Comparison of ENCODE assay signal across 10 mouse cellular contexts in the genomic region with DNA sequence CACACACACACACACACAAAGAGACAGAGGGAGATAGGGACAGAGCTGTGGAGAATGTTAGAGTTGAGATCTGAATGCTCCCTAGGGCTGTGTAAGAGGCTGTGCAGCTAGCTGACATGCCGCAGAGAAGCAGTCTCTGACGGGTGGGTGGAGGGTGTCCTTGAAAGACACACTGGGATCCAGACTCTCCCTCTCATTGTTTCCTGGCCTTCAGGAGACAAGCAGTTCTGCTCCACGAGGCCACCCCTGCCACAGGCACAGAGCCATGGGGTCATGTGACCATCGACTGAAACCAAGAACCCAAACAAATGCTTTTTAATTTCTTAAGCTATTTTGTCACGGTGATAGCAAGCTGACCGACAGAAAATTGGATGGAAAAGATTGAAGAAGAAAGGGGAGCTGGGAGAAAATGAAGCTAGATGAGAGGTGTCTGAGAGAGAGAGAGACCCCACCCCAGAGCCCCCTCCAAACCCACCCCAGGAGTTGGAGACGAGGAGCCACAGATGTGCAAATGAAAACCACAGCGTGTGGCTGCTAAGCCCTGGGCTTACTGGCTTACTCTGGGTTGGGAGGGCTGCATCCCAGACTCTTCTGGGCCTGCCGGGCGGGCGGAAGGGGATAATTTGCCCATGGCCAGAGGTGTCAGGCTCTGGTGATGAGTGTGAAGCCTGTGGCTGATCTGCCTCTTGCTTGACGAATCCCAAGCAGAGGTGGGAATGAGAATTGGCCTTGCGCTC.
A peak's percentile ranks its signal among the peaks of the same experiment; 100 is the strongest.
DNase-seq lines count a peak whose midpoint lies in the region; ATAC-seq and TF ChIP-seq lines count a peak whose summit lies in the region.
"Had no signal": no experiment of that assay in that cellular context is flagged by ENCODE, and none has a peak within 500 bp of the region (broad histone marks: within the 10 kb centered on the region; RNA-seq: fewer than 3 reads in every experiment).

No protein-coding gene starts in this region.

- no peak for TF ChIP-seq EP300 in CH12.LX (IDR thresholded peaks at IDR 0.05; ENCODE audit: low read length)

- no peak for DNase-seq in CH12.LX (ENCODE audit: extremely low read depth)
- peak; percentile 65 for DNase-seq in ES-CJ7 (ENCODE audit: low read depth, low spot score)
- DNase-seq in kidney, postnatal 10 days, result no peak
- no peak for DNase-seq in layer of hippocampus, adult 11-12 months (ENCODE audit: low spot score)
- DNase-seq: cerebellum, adult 11-12 months; heart, adult 11 months had no signal

- TF ChIP-seq CTCF in CH12.LX (conservative IDR thresholded peaks at IDR 0.05 in 1 of 2, IDR thresholded peaks at IDR 0.05 in 1 of 2; ENCODE audit: low read depth in 2 of 2, low read length in 2 of 2), result no peak

- H3K9ac ChIP-seq in CH12.LX (ENCODE audit: insufficient read depth, low read depth), result no peak overlapping the region
- H3K9ac ChIP-seq in forebrain, embryonic 12.5 days, result no peak overlapping the region
- H3K9ac ChIP-seq in midbrain, embryonic 13.5 days (replicated peaks), result no peak overlapping the region

- H3K27me3 ChIP-seq in CH12.LX (replicated peaks), result peaks cover 93% of the 10 kb centered on the region
- H3K27me3 ChIP-seq in forebrain, embryonic 12.5 days, result peaks cover 75% of the 10 kb centered on the region
- peaks cover 46% of the 10 kb centered on the region for H3K27me3 ChIP-seq in midbrain, embryonic 13.5 days

- TF ChIP-seq POLR2A in CH12.LX (IDR thresholded peaks at IDR 0.05; ENCODE audit: low read depth, low read length), result no peak

- dilution Hi-C loops in CH12.LX (cut with MboI; ENCODE audit: extremely low pct_ligation_motif_present, extremely low pct_unique_long_range_greater_than_20kb, low sequenced_read_pairs), result no loop called here

- H3K36me3 ChIP-seq in CH12.LX (replicated peaks in 1 of 2; ENCODE audit: control insufficient read depth in 1 of 2, insufficient read depth in 1 of 2, low read length in 1 of 2), result no peaks in the 10 kb centered on the region
- H3K36me3 ChIP-seq in forebrain, embryonic 12.5 days (replicated peaks), result no peaks in the 10 kb centered on the region
- H3K36me3 ChIP-seq in midbrain, embryonic 13.5 days, result no peaks in the 10 kb centered on the region

- TF ChIP-seq RAD21 in CH12.LX (IDR thresholded peaks at IDR 0.05; ENCODE audit: low read depth, low read length), result no peak

- ATAC-seq in forebrain, embryonic 12.5 days (ENCODE audit: low FRiP score), result peak; percentile 49
- ATAC-seq in midbrain, embryonic 13.5 days, result peak; percentile 77
- no peak; the same call in 1 of the 2 replicates for ATAC-seq in frontal cortex, adult (ENCODE audit: low TSS enrichment)
- ATAC-seq: intestine, embryonic 16.5 days had no signal

- no peak overlapping the region for H3K4me2 ChIP-seq in CH12.LX (ENCODE audit: insufficient read depth, low read depth, poor library complexity, severe bottlenecking)
- no peak overlapping the region for H3K4me2 ChIP-seq in forebrain, embryonic 12.5 days
- H3K4me2 ChIP-seq in midbrain, embryonic 13.5 days (replicated peaks), result peak overlapping the region; percentile 9; the same call in 1 of the 2 replicates

- in situ Hi-C loops in CH12.LX (cut with MboI; ENCODE audit: low pct_ligation_motif_present, low pct_unique_long_range_greater_than_20kb, low sequenced_read_pairs), result no loop called here

- H3K4me3 ChIP-seq in CH12.LX (replicated peaks in 1 of 3; ENCODE audit: low read depth in 2 of 3, low read length in 2 of 3, poor library complexity in 1 of 3), result no peak overlapping the region
- H3K4me3 ChIP-seq in forebrain, embryonic 12.5 days (replicated peaks), result no peak overlapping the region
- H3K4me3 ChIP-seq in midbrain, embryonic 13.5 days (replicated peaks), result no peak overlapping the region

- WGBS in forebrain, embryonic 12.5 days, result 14% methylated on average over 13 of the region's 13 CpGs
- WGBS in midbrain, embryonic 13.5 days, result 7% methylated on average over 13 of the region's 13 CpGs

- H3K79me2 ChIP-seq in CH12.LX (replicated peaks; ENCODE audit: control insufficient read depth, extremely low read depth, insufficient read depth, poor library complexity, severe bottlenecking), result no peaks in the 10 kb centered on the region

- no peak overlapping the region for H3K27ac ChIP-seq in CH12.LX (ENCODE audit: insufficient read depth, low read depth)
- H3K27ac ChIP-seq in forebrain, embryonic 12.5 days, result peak overlapping the region; percentile 56
- peak overlapping the region; percentile 80 for H3K27ac ChIP-seq in midbrain, embryonic 13.5 days

- peaks cover 8 to 13% of the 10 kb centered on the region in 2 experiments for H3K4me1 ChIP-seq in CH12.LX (ENCODE audit: control insufficient read depth in 1 of 2, insufficient read depth in 2 of 2)
- H3K4me1 ChIP-seq in forebrain, embryonic 12.5 days, result peaks cover 50% of the 10 kb centered on the region
- peaks cover 85% of the 10 kb centered on the region for H3K4me1 ChIP-seq in midbrain, embryonic 13.5 days (replicated peaks)

- H3K9me3 ChIP-seq in CH12.LX (replicated peaks; ENCODE audit: low read length), result no peaks in the 10 kb centered on the region
- no peaks in the 10 kb centered on the region for H3K9me3 ChIP-seq in forebrain, embryonic 12.5 days
- no peaks in the 10 kb centered on the region for H3K9me3 ChIP-seq in midbrain, embryonic 13.5 days

TF ChIP-seq in CH12.LX, 34 proteins besides CTCF, POLR2A, EP300 and RAD21:
- TF ChIP-seq ZNF384 (IDR thresholded peaks at IDR 0.05; ENCODE audit: low read depth, low read length), result peak; percentile 16; the same call in 1 of the 2 replicates
- no peak for TF ChIP-seq JUN (IDR thresholded peaks at IDR 0.05; ENCODE audit: insufficient read depth, low read depth, low read length)
